Mouse (Mus musculus): ENCODE data around the gene Vmn1r172. TPM values are rescaled to one million over a fixed set of nuclear protein-coding genes. Genes with fewer than 3 reads are reported as not detected.

The Vmn1r172 gene
- not detected for total RNA-seq (2023)

DNA sequence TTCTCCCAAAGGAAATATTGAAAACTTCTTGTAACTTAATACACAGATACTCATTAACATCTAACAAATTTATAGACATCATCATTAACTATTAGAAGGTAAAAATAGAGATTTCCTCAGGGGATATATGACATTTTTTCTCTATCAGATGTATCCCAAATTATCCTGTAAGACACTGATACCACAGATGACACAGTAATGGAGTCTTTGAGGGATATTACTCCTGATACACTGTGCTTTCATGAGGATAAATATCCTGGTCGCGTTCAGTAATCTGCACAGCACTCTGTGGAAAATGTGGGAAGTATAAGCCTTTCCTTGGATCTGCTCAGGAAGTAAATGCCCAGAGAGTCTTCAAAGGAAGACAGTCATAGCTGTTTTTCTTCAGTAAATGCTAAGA is at the start of gene Vmn1r172:
TSS of gene Vmn1r172 (plus strand) at position 301 of the 400 bp plus-strand sequence.

DNA sequence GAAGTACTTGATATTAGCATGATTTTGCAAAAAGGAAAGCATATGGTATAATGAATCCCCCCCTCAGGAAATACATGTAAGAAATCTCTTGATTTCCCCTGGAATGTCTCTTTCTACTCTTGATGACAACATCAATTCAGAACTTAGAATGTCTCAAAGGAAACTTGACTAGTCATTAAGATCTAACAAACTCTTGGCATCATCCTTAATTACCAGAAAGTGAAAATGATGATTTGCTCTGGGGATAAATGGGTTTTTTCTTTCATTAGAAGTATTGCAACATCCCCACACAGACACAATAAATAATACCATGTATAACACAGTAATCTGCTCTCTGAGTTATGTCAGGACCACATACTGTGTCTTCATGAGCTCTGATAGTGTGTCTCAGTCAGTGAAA is 27.7 kb upstream of the Vmn1r172 start, which contains the start of gene Vmn1r171:
TSS of gene Vmn1r171 (plus strand) at position 301 of the 400 bp plus-strand sequence.

DNA sequence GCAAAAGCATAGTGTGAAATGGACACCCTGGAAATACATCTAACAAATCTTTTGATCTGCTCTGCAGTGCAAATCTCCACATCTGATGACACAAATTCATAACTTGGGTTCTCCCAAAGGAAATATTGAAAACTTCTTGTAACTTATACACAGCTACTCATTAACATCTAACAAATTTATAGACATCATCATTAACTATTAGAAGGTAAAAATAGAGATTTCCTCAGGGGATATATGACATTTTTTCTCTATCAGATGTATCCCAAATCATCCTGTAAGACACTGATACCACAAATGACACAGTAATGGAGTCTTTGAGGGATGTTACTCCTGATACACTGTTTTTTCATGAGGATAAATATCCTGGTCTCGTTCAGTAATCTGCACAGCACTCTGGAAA is 42.3 kb downstream of the Vmn1r172 start, which contains the start of gene Vmn1r173:
TSS of gene Vmn1r173 (plus strand) at position 301 of the 400 bp plus-strand sequence.

Other genes with a start within 250 kb of the Vmn1r172 start
- gene Vmn1r167, start 151.1 kb upstream of the Vmn1r172 start, total RNA-seq (2023) = not detected
- gene Vmn1r168, start 118.6 kb upstream of the Vmn1r172 start, total RNA-seq (2023) = not detected
- not detected for gene Vmn1r169, start 82.8 kb upstream of the Vmn1r172 start, total RNA-seq (2023)
- not detected for gene Vmn1r170, start 52.1 kb upstream of the Vmn1r172 start, total RNA-seq (2023)
- gene Vmn1r171, start 27.6 kb upstream of the Vmn1r172 start, total RNA-seq (2023) = not detected
- not detected for gene Vmn1r173, start 42.4 kb downstream of the Vmn1r172 start, total RNA-seq (2023)
- not detected for gene Vmn1r174, start 94.0 kb downstream of the Vmn1r172 start, total RNA-seq (2023)
- gene Vmn1r175, start 152.3 kb downstream of the Vmn1r172 start, total RNA-seq (2023) = not detected
- gene Vmn1r176, start 179.1 kb downstream of the Vmn1r172 start, total RNA-seq (2023) = not detected
- gene Vmn1r177, start 208.1 kb downstream of the Vmn1r172 start, total RNA-seq (2023) = not detected
- not detected for gene Vmn1r178, start 233.7 kb downstream of the Vmn1r172 start, total RNA-seq (2023)

Measured in neutrophil, adult 59 days (primary cell).